Mouse (Mus musculus): ENCODE measurements at regions not wholly inside any gene's neighbourhood (a gene's known extent, or its start where the extent isn't known, plus 50 kb on each side); places are given as distances from the start of the nearest gene placed in this dataset.

DNA sequence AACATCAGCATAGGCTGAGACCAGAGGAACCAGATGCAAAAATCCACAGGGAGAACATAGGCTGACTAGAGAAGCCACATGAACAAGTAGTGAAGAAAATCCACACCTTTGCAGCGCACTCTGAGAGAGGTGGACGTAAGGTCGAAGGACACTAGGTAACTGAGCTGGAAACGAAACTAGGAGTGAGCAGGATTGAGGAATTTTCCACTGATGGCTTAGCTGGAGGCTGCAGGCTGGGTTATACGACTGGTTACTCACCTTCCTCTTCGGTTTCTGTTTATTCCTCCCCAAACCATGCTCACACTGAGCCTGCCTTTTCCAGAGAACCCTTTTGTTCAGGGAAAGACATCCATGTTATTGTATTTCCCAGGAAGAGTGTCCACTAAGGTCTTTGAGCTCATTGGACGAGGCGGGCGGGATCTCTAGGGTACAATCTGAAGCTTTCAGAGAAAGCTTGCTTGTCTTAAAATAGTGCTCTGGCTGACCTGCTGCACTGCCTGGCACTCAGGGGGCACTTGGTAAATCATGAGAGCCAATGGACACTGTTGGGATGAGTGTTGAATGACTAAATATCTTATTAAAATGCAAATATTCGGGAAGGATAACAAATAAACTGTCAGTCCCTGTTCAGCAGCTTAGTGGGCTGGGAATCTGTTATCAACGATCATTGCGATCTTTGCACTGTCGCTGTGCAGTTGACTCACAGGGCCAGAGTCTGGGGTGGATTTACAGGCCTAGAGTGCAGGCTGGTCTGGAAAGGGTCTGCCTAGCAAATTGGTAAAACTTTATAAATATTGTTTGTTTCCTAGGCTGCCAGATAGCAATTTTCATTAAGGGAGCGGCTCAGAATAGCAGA lies 76.7 kb upstream of the Bbx start:
- Histone ChIP-seq H3K9me3 (replicated peaks) (no peaks in the 10 kb centered on the region), H3K4me2 (replicated peaks) (no peak overlapping the region), H3K4me1 (0 out of 2 replicates have a peak, but pooled peaks cover 3% of the 10 kb centered on the region), H3K4me3 (no peak overlapping the region), H3K27me3 (no peaks in the 10 kb centered on the region), H3K9ac (no peak overlapping the region), H3K27ac (no peak overlapping the region), H3K36me3 (no peaks in the 10 kb centered on the region)
- no peak for ATAC-seq (ENCODE audit: low FRiP score)
- 75% methylated on average over 14 of the region's 14 CpGs for WGBS

DNA sequence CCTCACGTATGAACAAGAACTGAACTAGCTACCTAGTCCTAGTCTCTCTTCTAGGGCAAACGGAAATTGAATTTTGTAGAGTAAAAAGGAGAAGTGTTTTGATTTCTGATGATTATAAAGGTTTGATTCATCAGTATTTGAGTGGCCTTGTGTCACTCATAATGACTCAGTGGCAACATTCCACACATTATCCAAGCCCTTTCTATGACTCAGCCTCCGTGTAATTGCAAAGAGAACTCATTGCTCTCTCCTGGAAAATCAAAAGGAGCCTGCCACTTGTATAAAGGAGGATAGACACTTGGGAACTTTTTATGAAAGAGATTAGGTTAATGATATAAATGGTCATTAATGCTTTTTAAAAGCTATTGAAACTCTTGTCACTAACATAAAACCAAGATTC lies 72.4 kb upstream of the Bbx start:
- Histone ChIP-seq H3K27ac (no peak overlapping the region), H3K4me2 (replicated peaks) (no peak overlapping the region), H3K9me3 (replicated peaks) (no peaks in the 10 kb centered on the region), H3K4me1 (0 out of 2 replicates have a peak, but pooled peaks cover 3% of the 10 kb centered on the region), H3K27me3 (no peaks in the 10 kb centered on the region), H3K36me3 (no peaks in the 10 kb centered on the region), H3K4me3 (no peak overlapping the region), H3K9ac (no peak overlapping the region)
- 69% methylated on average over 3 of the region's 3 CpGs for WGBS
- no peak for ATAC-seq (ENCODE audit: low FRiP score)

- no peaks in the 10 kb centered on the region for H3K4me1 ChIP-seq
- no peak overlapping the region for H3K4me2 ChIP-seq (replicated peaks)
- H3K36me3 ChIP-seq: no peaks in the 10 kb centered on the region
- H3K9me3 ChIP-seq (replicated peaks): no peaks in the 10 kb centered on the region
- no peak overlapping the region for H3K4me3 ChIP-seq
- no peak overlapping the region for H3K27ac ChIP-seq
- WGBS: 70% methylated on average over 7 of the region's 7 CpGs
- no peak overlapping the region for H3K9ac ChIP-seq
- ATAC-seq (ENCODE audit: low FRiP score): no peak
- H3K27me3 ChIP-seq: no peaks in the 10 kb centered on the region
These were observed 66.7 kb upstream of the Bbx start for GRCm38 (mm10) chr16:50498909-50499308.

- no peak overlapping the region for H3K9ac ChIP-seq
- H3K4me2 ChIP-seq (replicated peaks): no peak overlapping the region
- no peaks in the 10 kb centered on the region for H3K9me3 ChIP-seq (replicated peaks)
- no peak overlapping the region for H3K4me3 ChIP-seq
- no peaks in the 10 kb centered on the region for H3K27me3 ChIP-seq
- H3K4me1 ChIP-seq: no peaks in the 10 kb centered on the region
- WGBS: 97% methylated on average over 2 of the region's 2 CpGs
- no peak for ATAC-seq (ENCODE audit: low FRiP score)
- H3K27ac ChIP-seq: no peak overlapping the region
- no peaks in the 10 kb centered on the region for H3K36me3 ChIP-seq
These were observed 61.5 kb upstream of the Bbx start for GRCm38 (mm10) chr16:50493662-50494061.

DNA sequence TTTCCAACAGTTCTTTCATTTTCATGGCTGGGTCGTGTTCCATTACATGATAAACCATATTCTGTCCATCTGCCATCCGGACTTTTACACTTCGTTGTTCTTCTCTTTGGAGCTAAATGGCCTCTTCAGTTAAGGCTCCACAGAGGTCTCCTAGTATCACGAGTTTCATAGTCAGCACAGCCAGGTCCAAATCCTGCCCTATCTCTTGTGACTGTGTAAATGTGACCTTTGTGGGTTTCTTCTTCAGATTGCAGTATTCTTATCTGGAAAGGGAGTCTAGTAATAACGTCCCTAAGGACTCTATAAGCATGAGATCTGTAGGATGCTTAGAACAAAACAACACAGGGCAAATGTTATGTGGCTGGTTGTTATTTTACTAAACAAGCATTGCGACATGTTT lies 57.1 kb upstream of the Bbx start:
- ATAC-seq (ENCODE audit: low FRiP score): no peak
- Histone ChIP-seq H3K9me3 (replicated peaks) (no peaks in the 10 kb centered on the region), H3K36me3 (no peaks in the 10 kb centered on the region), H3K4me3 (no peak overlapping the region), H3K27me3 (no peaks in the 10 kb centered on the region), H3K4me1 (no peaks in the 10 kb centered on the region), H3K9ac (no peak overlapping the region), H3K27ac (no peak overlapping the region), H3K4me2 (replicated peaks) (no peak overlapping the region)
- WGBS: 88% methylated on average over 6 of the region's 6 CpGs

DNA sequence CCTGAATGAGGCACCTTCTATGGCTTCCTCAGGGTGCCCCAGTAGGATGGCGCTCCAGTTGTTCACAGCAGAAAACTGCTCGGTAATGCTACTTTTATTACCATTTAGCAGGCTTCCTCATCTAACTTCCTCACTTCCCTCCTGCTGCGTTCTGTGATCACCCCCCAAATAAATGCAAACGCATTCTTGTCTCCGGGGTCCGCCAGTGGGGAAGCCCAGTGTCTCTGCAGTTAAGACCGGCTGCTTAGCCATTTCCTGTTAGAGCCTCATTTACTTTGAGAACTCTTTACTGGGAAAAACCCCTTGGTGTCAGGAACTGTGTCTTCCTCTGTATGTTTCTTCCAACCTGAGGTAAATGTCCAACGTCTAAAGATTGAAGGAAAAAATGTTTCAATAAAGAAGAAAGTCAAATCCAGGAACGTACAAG lies 50.2 kb upstream of the Bbx start:
- Histone ChIP-seq H3K4me1 (no peaks in the 10 kb centered on the region), H3K9ac (no peak overlapping the region), H3K36me3 (no peaks in the 10 kb centered on the region), H3K27me3 (no peaks in the 10 kb centered on the region), H3K4me2 (replicated peaks) (no peak overlapping the region), H3K27ac (no peak overlapping the region), H3K4me3 (no peak overlapping the region), H3K9me3 (replicated peaks) (no peaks in the 10 kb centered on the region)
- WGBS: 32% methylated on average over 9 of the region's 9 CpGs
- ATAC-seq (ENCODE audit: low FRiP score): no peak
